Mouse (Mus musculus): ENCODE data around the gene Erbb4.

DNA sequence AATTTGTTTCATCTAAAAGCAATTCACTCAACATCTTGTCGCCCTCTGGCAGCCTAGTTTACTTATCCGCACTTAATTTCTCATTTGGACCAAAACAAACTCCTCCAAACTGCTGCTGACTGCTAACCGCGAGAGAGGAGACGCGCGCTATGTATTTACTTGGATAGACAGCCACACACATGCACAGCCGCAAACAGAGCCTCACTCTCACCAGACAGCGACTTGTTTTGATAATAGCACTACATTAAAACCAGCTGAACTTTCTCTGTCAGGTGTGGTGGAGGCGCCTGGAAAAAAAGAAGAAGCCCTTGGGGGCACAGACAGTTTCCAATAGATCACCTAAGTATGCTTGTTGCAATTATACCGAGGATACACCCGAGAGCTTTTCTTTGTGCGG lies 2.8 kb downstream of the Erbb4 start:
- TF ChIP-seq MAX (IDR thresholded peaks at IDR 0.05; ENCODE audit: low read depth) (no peak), POLR2A (IDR thresholded peaks at IDR 0.05; ENCODE audit: insufficient read length, low read depth) (no peak), CEBPB (IDR thresholded peaks at IDR 0.05; ENCODE audit: insufficient read depth, poor library complexity, severe bottlenecking) (no peak), SRF (IDR thresholded peaks at IDR 0.05; ENCODE audit: control insufficient read depth, insufficient read length, low read depth) (no peak), TCF3 (IDR thresholded peaks at IDR 0.05; ENCODE audit: insufficient read length, low read depth) (no peak), USF1 (IDR thresholded peaks at IDR 0.05; ENCODE audit: low read depth) (no peak), POLR2AphosphoS2 (IDR thresholded peaks at IDR 0.05; ENCODE audit: insufficient read length, low read depth) (no peak), E2F4 (IDR thresholded peaks at IDR 0.05; ENCODE audit: insufficient read depth) (no peak), TCF12 (IDR thresholded peaks at IDR 0.05; ENCODE audit: insufficient read depth, poor library complexity, severe bottlenecking) (no peak)
